In genomic region chr5:99167767-99168166, GRCm38 (mm10) we compare ENCODE assay signal across 28 mouse cellular contexts.
"Had no signal": no experiment of that assay in that cellular context is flagged by ENCODE, and none has a peak within 500 bp of the region (broad histone marks: within the 10 kb centered on the region; RNA-seq: fewer than 3 reads in every experiment).

No protein-coding gene starts in this region.

- H3K4me1 ChIP-seq: embryonic facial prominence, embryonic 10.5 days; embryonic facial prominence, embryonic 15.5 days; forebrain, embryonic 10.5 days; forebrain, embryonic 12.5 days; forebrain, embryonic 13.5 days; forebrain, embryonic 15.5 days had no signal

- H3K4me3 ChIP-seq: embryonic facial prominence, embryonic 10.5 days; embryonic facial prominence, embryonic 12.5 days; embryonic facial prominence, embryonic 13.5 days; embryonic facial prominence, embryonic 15.5 days; erythroblast, embryonic 14.5 days; forebrain, embryonic 10.5 days; forebrain, embryonic 12.5 days; forebrain, embryonic 13.5 days; forebrain, embryonic 15.5 days; gastrocnemius, adult 2 months had no signal

- ATAC-seq: forebrain, embryonic 13.5 days; forebrain, embryonic 14.5 days; forebrain, embryonic 15.5 days; forebrain, embryonic 16.5 days; forebrain, postnatal 0 days had no signal

- H3K27ac ChIP-seq: embryonic facial prominence, embryonic 10.5 days; embryonic facial prominence, embryonic 12.5 days; embryonic facial prominence, embryonic 13.5 days; embryonic facial prominence, embryonic 15.5 days; forebrain, embryonic 10.5 days; forebrain, embryonic 12.5 days; forebrain, embryonic 13.5 days; forebrain, embryonic 15.5 days; gastrocnemius, adult 2 months had no signal

- H3K9me3 ChIP-seq: embryonic facial prominence, embryonic 10.5 days; embryonic facial prominence, embryonic 12.5 days; embryonic facial prominence, embryonic 13.5 days; embryonic facial prominence, embryonic 15.5 days; forebrain, embryonic 10.5 days; forebrain, embryonic 12.5 days; forebrain, embryonic 13.5 days; forebrain, embryonic 15.5 days had no signal

- DNase-seq: cerebellum, adult 18-20 months; cerebellum, adult 2 months; cerebellum, adult 8-10 months; cerebellum, adult 9-10 months; cerebellum, adult 9-11 months; cerebellum, postnatal 10 days; cerebellum, postnatal 14 days; cerebellum, postnatal 25 days; cerebellum, postnatal 36 days; embryo, embryonic 11 days; forebrain, postnatal 0 days; gastrocnemius, adult 2 months; gastrocnemius, postnatal 10 days; gastrocnemius, postnatal 14 days; gastrocnemius, postnatal 25 days; gastrocnemius, postnatal 36 days; heart, adult 11 months had no signal

- H3K9ac ChIP-seq: embryonic facial prominence, embryonic 12.5 days; embryonic facial prominence, embryonic 13.5 days; embryonic facial prominence, embryonic 15.5 days; forebrain, embryonic 12.5 days; forebrain, embryonic 13.5 days; forebrain, embryonic 15.5 days; forebrain, postnatal 0 days had no signal

- H3K4me2 ChIP-seq: embryonic facial prominence, embryonic 12.5 days; embryonic facial prominence, embryonic 13.5 days; embryonic facial prominence, embryonic 15.5 days; forebrain, embryonic 12.5 days; forebrain, embryonic 13.5 days; forebrain, embryonic 15.5 days had no signal

- H3K27me3 ChIP-seq: embryonic facial prominence, embryonic 12.5 days; embryonic facial prominence, embryonic 13.5 days; embryonic facial prominence, embryonic 15.5 days; forebrain, embryonic 12.5 days; forebrain, embryonic 13.5 days; forebrain, embryonic 15.5 days had no signal

- H3K36me3 ChIP-seq: embryonic facial prominence, embryonic 10.5 days; embryonic facial prominence, embryonic 12.5 days; embryonic facial prominence, embryonic 13.5 days; embryonic facial prominence, embryonic 15.5 days; forebrain, embryonic 10.5 days; forebrain, embryonic 12.5 days; forebrain, embryonic 15.5 days had no signal
